Mouse (Mus musculus) Patski (cell line): ENCODE data around the gene Hap1. TPM values are rescaled to one million over a fixed set of nuclear protein-coding genes. Genes with fewer than 3 reads are reported as not detected.

Source experiments
- ATAC-seq: fragments of 100-300 bp; one replicate; pipeline ENCODE4 v1.8.0; 2021
- CTCF ChIA-PET: fragments of 350-600 bp; sonication (Branson Sonifier 250); formaldehyde crosslinking; loops from one replicate; lab custom pipeline; 2022; ENCODE audit warnings: inconsistent platforms; lab: Charles Lee
- POLR2A ChIA-PET: fragments of 350-600 bp; sonication (Branson Sonifier 250); formaldehyde crosslinking; loops from one replicate; lab custom pipeline; 2022; ENCODE audit warnings: antibody characterized with exemption, inconsistent platforms; lab: Charles Lee
- DNase-seq: peaks from one replicate; pipeline ENCODE4 v3.0.0-alpha.2; 2011; ENCODE audit warnings: low read depth, low spot score
- H3K27me3 ChIP-seq: fragments of 371-371 bp; one replicate; pipeline ENCODE4 v1.5.1; 2021
- CTCF ChIP-seq: fragments of 100-300 bp; IDR thresholded peaks from one replicate; pipeline ENCODE4 v1.5.1; 2021
- in situ Hi-C: fragments of 300-500 bp; cut with MboI; formaldehyde crosslinking; loops from 3 replicates; pipeline ENCODE4 v1.11.1; 2018; ENCODE audit warnings: low pct_unique_long_range_greater_than_20kb, mixed read lengths
- polyA plus RNA-seq: library from polyadenylated mRNA; unstranded; gene quantifications from one replicate; pipeline ENCODE4 v1.2.3, GENCODE M21; 2021

The Hap1 gene
- polyA plus RNA-seq, 1 experiment from 2014 or later = 23.9 TPM

DNA sequence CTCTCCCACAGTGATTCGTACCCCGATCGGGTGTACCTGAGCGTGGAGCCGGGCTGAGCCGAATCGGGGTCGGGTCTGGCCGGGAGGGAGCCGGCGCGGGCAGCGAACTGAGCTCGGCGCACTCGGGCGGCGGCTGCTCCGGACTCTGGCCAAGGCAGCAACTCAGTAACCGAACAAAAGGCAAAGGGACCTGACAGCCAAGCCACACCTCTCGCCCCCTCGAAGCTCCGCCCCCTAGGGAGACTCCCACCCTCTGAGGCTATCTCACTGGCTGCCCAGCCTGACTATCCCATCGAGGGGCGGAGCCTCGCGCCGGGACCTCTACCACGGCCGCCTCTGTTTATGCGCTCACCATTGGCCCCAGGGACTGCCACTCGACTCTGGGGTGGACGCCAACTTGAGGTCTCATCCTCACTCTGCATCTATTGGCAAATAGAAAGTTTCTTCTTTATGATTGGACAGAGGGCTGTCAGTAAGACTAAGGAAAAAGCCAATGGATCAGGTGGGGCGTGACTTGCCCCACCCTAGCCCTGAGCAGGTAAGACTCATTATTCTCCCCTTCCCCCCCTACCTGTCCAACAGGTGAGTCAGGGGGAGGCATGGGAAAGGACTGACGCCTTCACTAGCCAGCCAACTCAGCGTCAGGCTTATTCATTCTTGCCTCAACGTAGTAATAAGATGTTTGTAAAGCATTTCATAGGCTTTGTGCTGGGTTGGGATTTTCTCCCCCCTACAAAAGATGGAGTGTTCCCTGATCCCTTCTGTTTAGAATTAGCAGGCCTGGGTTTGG is 41.9 kb upstream of the Hap1 start, which contains the start of gene Jup:
Gene Jup (minus strand): TSS at position 164 of the 790 bp plus-strand sequence.
- in situ Hi-C loops = no loop called here
- peak; percentile 96 for ATAC-seq
- CTCF ChIA-PET = interaction anchor here (0.8 to 4.4 kb wide), 5 partner anchors 10 to 41 kb away, joined by 3 to 14 read pairs (median 6); no protein-coding TSS in a partner anchor

DNA sequence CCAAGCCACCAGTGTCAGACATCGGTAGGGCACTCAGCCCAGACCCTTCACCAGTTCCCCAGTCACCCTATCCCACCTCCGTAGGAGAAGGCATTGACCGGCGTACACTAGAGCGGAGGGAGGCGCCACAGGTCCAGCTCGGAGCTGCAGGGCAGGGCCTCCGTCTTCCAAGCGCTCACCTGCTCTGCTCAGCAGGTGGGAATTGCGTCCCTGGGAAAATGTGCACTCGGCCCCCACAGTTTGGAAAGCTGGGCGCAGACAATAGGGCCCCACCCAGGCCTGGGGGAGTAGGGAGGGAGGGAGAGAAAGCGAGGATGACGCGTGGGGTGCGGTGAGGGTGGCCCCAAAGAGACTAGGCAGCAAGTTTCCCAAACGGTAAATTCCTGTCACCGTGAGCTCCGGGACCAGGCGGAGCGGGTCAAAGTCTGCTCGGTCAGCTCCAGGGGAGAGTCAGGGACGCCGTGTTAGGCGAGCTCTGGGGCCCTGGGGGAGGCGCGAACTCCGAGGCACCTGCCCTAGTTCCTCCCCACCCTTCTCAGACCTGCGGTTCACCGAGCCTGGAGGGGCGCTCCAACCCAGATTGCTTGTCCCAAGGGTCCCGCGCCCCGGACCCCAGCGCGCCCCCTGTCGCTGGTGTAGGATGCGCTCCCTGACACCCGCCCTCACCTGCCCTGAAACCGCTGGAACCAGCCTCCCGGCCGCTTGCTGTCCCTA is 41.1 kb upstream of the Hap1 start:
- no peak for TF ChIP-seq CTCF
- H3K27me3 ChIP-seq = no peaks in the 10 kb centered on the region
- in situ Hi-C loops = no loop called here
- ATAC-seq (no peak), DNase-seq (no peak)
- POLR2A ChIA-PET = interaction anchor here (0.9 to 1.5 kb wide), 5 partner anchors 17 to 128 kb away, joined by 3 to 6 read pairs (median 3); no protein-coding TSS in a partner anchor
- CTCF ChIA-PET = interaction anchor here (0.8 to 4.4 kb wide), 7 partner anchors 10 to 40 kb away, joined by 3 to 14 read pairs (median 3); partner anchors contain the start of gene P3h4

More for the DNA sequence above, 41.9 kb upstream of the Hap1 start, which contains the start of gene Jup:
- no peaks in the 10 kb centered on the region for H3K27me3 ChIP-seq
- TF ChIP-seq CTCF = no peak
- DNase-seq = peak; percentile 94
- POLR2A ChIA-PET = interaction anchor here (0.6 to 1.5 kb wide), 5 partner anchors 10 to 127 kb away, joined by 3 to 6 read pairs (median 3); no protein-coding TSS in a partner anchor

GRCm38 (mm10) chr11:100395861-100396631 is 40.1 kb upstream of the Hap1 start:
- ATAC-seq (peak; percentile 19), DNase-seq (no peak)
- no peak for TF ChIP-seq CTCF
- no peaks in the 10 kb centered on the region for H3K27me3 ChIP-seq
- in situ Hi-C loops = no loop called here
- ChIA-PET POLR2A (interaction anchor here (0.9 to 1.5 kb wide), 2 partner anchors 18 to 119 kb away, joined by 3 to 6 read pairs; no protein-coding TSS in a partner anchor), CTCF (interaction anchor here (1.2 to 4.4 kb wide), 5 partner anchors 8 to 32 kb away, joined by 3 to 14 read pairs (median 3); partner anchors contain the start of gene P3h4)

- POLR2A ChIA-PET = interaction anchor here (0.6 to 0.7 kb wide), 2 partner anchors 34 to 39 kb away, joined by 3 read pairs; no protein-coding TSS in a partner anchor
- in situ Hi-C loops = no loop called here
- peak; percentile 29 for ATAC-seq
- H3K27me3 ChIP-seq = no peaks in the 10 kb centered on the region
- no peak for TF ChIP-seq CTCF
- CTCF ChIA-PET = interaction anchor here (1.2 to 4.4 kb wide), 2 partner anchors 9 to 31 kb away, joined by 3 to 14 read pairs; no protein-coding TSS in a partner anchor
- no peak for DNase-seq
These were observed 39.3 kb upstream of the Hap1 start for GRCm38 (mm10) chr11:100395200-100395599.

DNA sequence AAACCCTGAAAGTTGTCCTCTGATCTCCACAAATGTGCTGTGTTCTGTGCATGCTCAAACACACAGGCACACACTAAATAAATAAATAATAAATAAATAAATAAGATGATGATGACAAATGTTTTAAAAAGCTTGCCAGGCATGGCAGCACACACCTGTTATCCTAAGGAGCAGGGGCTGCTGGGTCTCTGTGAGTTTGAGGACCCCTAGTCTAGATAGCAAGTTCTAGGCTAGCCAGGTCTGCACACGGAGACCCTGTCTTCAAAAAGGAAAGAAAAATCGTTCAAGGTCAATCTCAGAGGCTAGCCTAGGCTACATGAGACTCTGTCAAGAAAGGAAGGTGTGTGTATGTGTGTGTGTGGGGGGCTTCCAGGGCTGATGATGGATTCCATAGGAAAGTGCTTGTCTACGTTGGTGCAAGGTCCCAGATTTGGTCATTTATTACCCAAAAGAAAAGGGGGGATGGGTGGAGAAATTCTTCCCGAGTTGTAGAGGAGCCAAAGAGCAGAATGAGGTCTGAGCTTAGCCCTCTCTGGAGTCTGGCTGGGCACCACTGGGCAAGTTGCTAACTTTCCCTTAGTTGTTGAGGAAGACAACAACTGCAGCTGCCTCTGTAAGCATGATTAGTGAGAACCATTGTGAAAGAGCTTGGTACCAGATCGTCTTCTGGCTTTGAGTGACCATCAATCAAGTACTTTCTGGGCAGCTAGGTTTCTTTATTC is 38.6 kb upstream of the Hap1 start:
- no peak for TF ChIP-seq CTCF
- DNase-seq (no peak), ATAC-seq (no peak)
- H3K27me3 ChIP-seq = no peaks in the 10 kb centered on the region
- in situ Hi-C loops = no loop called here
- CTCF ChIA-PET = interaction anchor here (1.2 to 4.4 kb wide), 2 partner anchors 10 to 30 kb away, joined by 3 to 14 read pairs; no protein-coding TSS in a partner anchor
- POLR2A ChIA-PET = interaction anchor here (0.7 kb wide), 1 partner anchor 35 kb away, joined by 3 read pairs; no protein-coding TSS in a partner anchor

DNA sequence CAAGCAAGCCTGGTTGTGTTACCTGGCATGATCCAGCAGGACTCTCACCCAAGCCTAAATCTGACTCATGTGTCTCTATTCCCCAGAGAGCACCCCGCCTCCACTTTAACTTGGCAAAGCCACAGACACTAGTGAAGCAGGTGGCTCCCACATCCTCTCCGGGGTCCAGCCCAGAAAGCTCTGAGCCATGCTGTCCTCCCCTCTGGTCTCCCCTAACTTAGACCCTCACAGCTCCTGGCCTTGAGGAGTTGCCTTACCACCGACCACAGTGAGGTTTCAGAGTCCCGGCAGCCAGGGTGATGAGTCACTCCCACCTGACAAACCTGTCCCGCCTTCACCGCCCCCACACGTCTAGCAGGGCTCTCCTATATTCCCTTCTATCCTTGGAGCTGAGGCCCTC is 37.8 kb upstream of the Hap1 start:
- ATAC-seq (no peak), DNase-seq (no peak)
- no peak for TF ChIP-seq CTCF
- in situ Hi-C loops = no loop called here
- ChIA-PET CTCF (interaction anchor here (4.4 kb wide), 1 partner anchor 29 kb away, joined by 14 read pairs; no protein-coding TSS in a partner anchor), POLR2A (no interaction called here)
- H3K27me3 ChIP-seq = no peaks in the 10 kb centered on the region

DNA sequence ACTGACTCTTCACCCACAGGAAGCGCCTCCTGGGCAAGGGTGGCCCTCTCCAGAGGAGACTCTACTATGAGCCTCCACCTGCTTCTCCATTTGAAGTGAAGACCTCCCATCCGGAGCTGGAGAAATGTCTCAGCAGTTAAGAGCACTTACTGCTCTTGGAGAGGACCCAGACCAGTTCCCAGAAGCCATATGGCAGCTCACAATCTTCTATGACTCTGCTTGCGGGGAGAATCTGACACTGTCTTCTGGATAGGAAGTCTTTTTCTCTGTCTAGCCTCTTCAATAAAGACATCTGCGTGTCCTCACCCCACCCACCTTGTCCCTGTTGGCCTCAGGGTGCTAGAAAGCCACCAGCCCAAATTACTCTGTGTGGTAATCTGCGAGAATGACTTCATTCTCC is 37.0 kb upstream of the Hap1 start:
- CTCF ChIA-PET = interaction anchor here (1.4 kb wide), 1 partner anchor 45 kb away, joined by 3 read pairs; no protein-coding TSS in a partner anchor

DNA sequence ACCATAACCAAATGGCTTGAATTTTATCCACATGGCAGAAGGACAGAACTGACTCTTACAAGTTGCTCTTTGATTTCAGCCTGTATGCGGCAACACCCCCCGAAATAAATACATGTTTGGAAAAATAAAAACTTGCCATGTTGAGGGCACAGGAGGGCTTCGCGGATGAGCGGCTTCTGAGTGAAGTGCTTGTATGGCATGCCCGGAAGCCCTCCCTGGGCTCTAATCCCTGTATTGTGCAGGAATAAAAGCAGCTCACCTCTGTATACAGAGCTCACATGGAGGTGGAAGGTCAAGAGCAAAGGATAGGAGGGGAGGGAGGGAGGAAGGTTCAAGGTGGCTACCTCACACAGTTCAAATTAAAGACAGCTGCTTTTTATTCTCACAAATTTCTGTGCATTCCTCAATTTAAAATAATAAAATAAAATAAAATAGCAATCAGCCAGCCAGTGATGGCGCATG is 36.0 kb upstream of the Hap1 start:
- in situ Hi-C loops = no loop called here
- POLR2A ChIA-PET = no interaction called here
- TF ChIP-seq CTCF = no peak

More for the DNA sequence above, 37.0 kb upstream of the Hap1 start:
- DNase-seq = no peak
- in situ Hi-C loops = no loop called here
- no peak for ATAC-seq
- H3K27me3 ChIP-seq = no peaks in the 10 kb centered on the region
- POLR2A ChIA-PET = no interaction called here
- TF ChIP-seq CTCF = no peak

More for the DNA sequence above, 36.0 kb upstream of the Hap1 start:
- CTCF ChIA-PET = interaction anchor here (1.1 to 1.6 kb wide), 3 partner anchors 16 to 119 kb away, joined by 3 to 6 read pairs (median 3); no protein-coding TSS in a partner anchor
- DNase-seq (no peak), ATAC-seq (no peak)
- H3K27me3 ChIP-seq = no peaks in the 10 kb centered on the region
